Mouse (Mus musculus) adrenal gland, adult 10 weeks (tissue): ENCODE data around the gene Olfr600. TPM values are rescaled to one million over a fixed set of nuclear protein-coding genes. Genes with fewer than 3 reads are reported as not detected.

Experiments used
- polyA plus RNA-seq: library from polyadenylated mRNA; stranded (reverse); fragments of 350-450 nt; fragmentation: Illumina TruSeq; extraction: RNeasy Lipid Tissue Mini Kit (QIAGEN cat#74804); gene quantifications from one replicate; pipeline ENCODE4 v1.2.3, GENCODE M21; 2014; ENCODE audit warnings: low read depth, low replicate concordance

The Olfr600 gene
- not detected for polyA plus RNA-seq

GRCm38 (mm10) chr7:103349569-103349968 lies at the start of gene Olfr600:
Gene Olfr600, minus strand, starts transcription at chr7:103349669.

GRCm38 (mm10) chr7:103386077-103386476 lies 36.6 kb upstream of the Olfr600 start, which contains the start of gene Olfr603:
Gene Olfr603, minus strand, starts transcription at chr7:103386177.

GRCm38 (mm10) chr7:103362555-103362954 lies 13.1 kb upstream of the Olfr600 start, which contains the start of gene Olfr601:
Gene Olfr601, minus strand, starts transcription at chr7:103362655.

GRCm38 (mm10) chr7:103335617-103336016 lies 13.9 kb downstream of the Olfr600 start, which contains the start of gene Olfr599:
Gene Olfr599, plus strand, starts transcription at chr7:103335917.

GRCm38 (mm10) chr7:103323268-103323667 lies 26.2 kb downstream of the Olfr600 start, which contains the start of gene Olfr598:
Gene Olfr598, plus strand, starts transcription at chr7:103323568.

GRCm38 (mm10) chr7:103316015-103316414 lies 33.5 kb downstream of the Olfr600 start, which contains the start of gene Olfr597:
Gene Olfr597, plus strand, starts transcription at chr7:103316315.

GRCm38 (mm10) chr7:103305348-103305747 lies 44.1 kb downstream of the Olfr600 start, which contains the start of gene Olfr596:
Gene Olfr596, plus strand, starts transcription at chr7:103305648.

Other genes with a start within 250 kb of the Olfr600 start
- not detected for gene Olfr586, start 224.0 kb downstream of the Olfr600 start, polyA plus RNA-seq
- not detected for gene Olfr588-ps1, start 208.8 kb downstream of the Olfr600 start, polyA plus RNA-seq
- gene Olfr589, start 193.3 kb downstream of the Olfr600 start, polyA plus RNA-seq = not detected
- not detected for gene Olfr591, start 171.3 kb downstream of the Olfr600 start, polyA plus RNA-seq
- gene Olfr592, start 164.9 kb downstream of the Olfr600 start, polyA plus RNA-seq = not detected
- gene Olfr593, start 137.8 kb downstream of the Olfr600 start, polyA plus RNA-seq = not detected
- not detected for gene Olfr594, start 132.7 kb downstream of the Olfr600 start, polyA plus RNA-seq
- gene Usp17ld, start 97.2 kb downstream of the Olfr600 start, polyA plus RNA-seq = not detected
- not detected for gene Olfr596, start 44.0 kb downstream of the Olfr600 start, polyA plus RNA-seq
- not detected for gene Olfr597, start 33.4 kb downstream of the Olfr600 start, polyA plus RNA-seq
- not detected for gene Olfr598, start 26.1 kb downstream of the Olfr600 start, polyA plus RNA-seq
- gene Olfr599, start 13.8 kb downstream of the Olfr600 start, polyA plus RNA-seq = not detected
- not detected for gene Olfr601, start 13.0 kb upstream of the Olfr600 start, polyA plus RNA-seq
- gene Olfr603, start 36.5 kb upstream of the Olfr600 start, polyA plus RNA-seq = not detected
- not detected for gene Usp17lc, start 65.4 kb upstream of the Olfr600 start, polyA plus RNA-seq
- gene Olfr605, start 95.8 kb upstream of the Olfr600 start, polyA plus RNA-seq = not detected
- gene Olfr606, start 99.4 kb upstream of the Olfr600 start, polyA plus RNA-seq = not detected
- not detected for gene Olfr607, start 114.5 kb upstream of the Olfr600 start, polyA plus RNA-seq
- not detected for gene Olfr608, start 120.2 kb upstream of the Olfr600 start, polyA plus RNA-seq
- gene Olfr609, start 148.4 kb upstream of the Olfr600 start, polyA plus RNA-seq = not detected
- gene Olfr610, start 162.5 kb upstream of the Olfr600 start, polyA plus RNA-seq = not detected
- gene Olfr611, start 171.2 kb upstream of the Olfr600 start, polyA plus RNA-seq = not detected
- gene Olfr612, start 193.0 kb upstream of the Olfr600 start, polyA plus RNA-seq = not detected
- not detected for gene Olfr613, start 198.4 kb upstream of the Olfr600 start, polyA plus RNA-seq
- not detected for gene Olfr615, start 206.4 kb upstream of the Olfr600 start, polyA plus RNA-seq
- gene Olfr616, start 219.5 kb upstream of the Olfr600 start, polyA plus RNA-seq = not detected
- gene Olfr617, start 223.4 kb upstream of the Olfr600 start, polyA plus RNA-seq = not detected
- gene Olfr618, start 240.4 kb upstream of the Olfr600 start, polyA plus RNA-seq = not detected